Mouse (Mus musculus) lung, postnatal 10 days (tissue): ENCODE measurements around the gene Ufsp1.
"Not testable (repeated sequence)": the region's sequence is repeated elsewhere in the genome, so short reads cannot be mapped to it uniquely, and the experiment has no call there.

Source experiments
- DNase-seq: peaks from one replicate; pipeline ENCODE4 v3.0.0; 2021

Ufsp1 gene

GRCm38 (mm10) chr5:137293839-137294743, at the start of gene Ufsp1:
Gene Ufsp1 (plus strand): TSS chr5:137294629.
- peak; percentile 97 for DNase-seq

GRCm38 (mm10) chr5:137263897-137264720, 30.3 kb upstream of the Ufsp1 start:
- no peak for DNase-seq

- no peak for DNase-seq
Observed at GRCm38 (mm10) chr5:137264787-137265186, 29.6 kb upstream of the Ufsp1 start.

GRCm38 (mm10) chr5:137268131-137268910, 26.1 kb upstream of the Ufsp1 start:
- no peak for DNase-seq

- DNase-seq = peak; percentile 61
Observed at GRCm38 (mm10) chr5:137277360-137278342, 16.8 kb upstream of the Ufsp1 start.

- DNase-seq = not testable (repeated sequence)
Observed at GRCm38 (mm10) chr5:137284411-137284810, 10.0 kb upstream of the Ufsp1 start.

GRCm38 (mm10) chr5:137285045-137285444, 9.4 kb upstream of the Ufsp1 start:
- DNase-seq = peak; percentile 71

- DNase-seq = no peak
Observed at GRCm38 (mm10) chr5:137285986-137286385, 8.4 kb upstream of the Ufsp1 start.

GRCm38 (mm10) chr5:137286655-137287031, 7.8 kb upstream of the Ufsp1 start:
- peak; percentile 93 for DNase-seq

GRCm38 (mm10) chr5:137287032-137287952, 7.1 kb upstream of the Ufsp1 start, which contains the start of gene Ache:
Gene Ache (plus strand): TSS chr5:137287519.
- DNase-seq = peak; percentile 36

GRCm38 (mm10) chr5:137287953-137288743, 6.3 kb upstream of the Ufsp1 start:
- DNase-seq = peak; percentile 31

- DNase-seq = peak; percentile 70
Observed at GRCm38 (mm10) chr5:137288999-137289470, 5.4 kb upstream of the Ufsp1 start.

GRCm38 (mm10) chr5:137289591-137290365, 4.7 kb upstream of the Ufsp1 start:
- no peak for DNase-seq

GRCm38 (mm10) chr5:137290677-137291076, 3.8 kb upstream of the Ufsp1 start:
- peak; percentile 79 for DNase-seq

GRCm38 (mm10) chr5:137291381-137291926, 3.0 kb upstream of the Ufsp1 start:
- no peak for DNase-seq

GRCm38 (mm10) chr5:137293282-137293681, 1.1 kb upstream of the Ufsp1 start:
- DNase-seq = peak; percentile 85

- DNase-seq = peak; percentile 33
Observed at GRCm38 (mm10) chr5:137294744-137295093, 290 bp downstream of the Ufsp1 start.

GRCm38 (mm10) chr5:137295296-137295695, 867 bp downstream of the Ufsp1 start:
- no peak for DNase-seq
